Mouse (Mus musculus): Measurements from ENCODE around the gene Sept9. TPM values are rescaled to one million over a fixed set of nuclear protein-coding genes. Genes with fewer than 3 reads are reported as not detected.

Sept9 gene
- polyA plus RNA-seq, 2 experiments = 78.7 to 125 TPM

DNA sequence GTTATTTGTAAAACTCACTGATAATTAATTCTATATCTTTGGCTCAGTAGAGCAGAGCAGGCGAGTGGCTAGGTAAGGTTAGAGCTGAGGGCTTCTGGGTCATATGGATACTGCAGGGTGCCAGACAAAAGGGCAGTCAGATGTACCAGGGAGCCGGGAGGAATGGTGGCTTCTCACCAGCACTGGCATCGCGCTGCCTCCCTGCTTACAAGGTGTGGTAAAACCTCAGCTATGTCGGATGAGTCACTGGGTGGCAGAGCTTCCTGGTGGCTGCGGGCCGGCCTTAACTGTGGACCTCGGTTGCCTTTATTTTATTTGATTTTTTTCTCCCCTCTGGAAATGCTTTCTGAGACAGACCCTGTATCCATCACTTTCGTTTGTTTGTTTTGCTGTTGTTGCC is 6.0 kb downstream of the Sept9 start:
- Histone ChIP-seq H3K4me1 (ENCODE audit: control insufficient read depth, insufficient read depth, low read length) (peaks cover 45% of the 10 kb centered on the region), H3K27ac (replicated peaks; ENCODE audit: low read depth, low read length) (no peak overlapping the region), H3K9ac (ENCODE audit: low read depth, low read length, severe bottlenecking) (no peak overlapping the region), H3K27me3 (ENCODE audit: control insufficient read depth, insufficient read depth, low read length) (no peaks in the 10 kb centered on the region), H3K36me3 (ENCODE audit: control insufficient read depth, insufficient read depth, low read length) (no peaks in the 10 kb centered on the region), H3K9me3 (ENCODE audit: control insufficient read depth, low read length) (no peaks in the 10 kb centered on the region), H3K4me2 (replicated peaks; ENCODE audit: low read depth, low read length, severe bottlenecking) (no peak overlapping the region), H3K4me3 (replicated peaks; ENCODE audit: low read length) (no peak overlapping the region)
- DNase-seq (ENCODE audit: low spot score) (no peak), ATAC-seq (ENCODE audit: low FRiP score, low read depth) (no peak)
- no peak for TF ChIP-seq POLR2A (IDR thresholded peaks at IDR 0.05; ENCODE audit: borderline replicate concordance, extremely low read depth, insufficient read depth, insufficient read length)
- WGBS = 76% methylated on average over 9 of the region's 9 CpGs

DNA sequence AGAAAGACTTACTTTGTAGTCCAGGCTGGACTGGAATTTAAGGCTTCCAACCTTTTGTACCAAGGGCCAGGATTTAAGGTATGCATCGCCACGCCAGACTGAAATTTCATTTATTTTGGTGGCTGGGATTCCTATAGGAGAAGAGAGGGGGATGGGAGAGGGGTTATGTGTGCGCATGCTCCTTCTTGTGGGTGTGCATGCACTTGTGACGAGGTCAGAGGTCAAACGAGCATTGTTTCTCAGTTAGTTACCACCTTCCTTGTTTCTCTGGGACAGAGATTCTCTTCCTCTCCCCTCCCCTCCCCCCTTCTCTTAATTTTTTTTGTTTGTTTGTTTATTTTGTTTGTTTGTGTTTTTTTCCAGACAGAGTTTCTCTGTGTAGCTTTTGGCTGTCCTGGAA is 8.0 kb downstream of the Sept9 start:
- Histone ChIP-seq H3K4me2 (replicated peaks; ENCODE audit: low read depth, low read length, severe bottlenecking) (no peak overlapping the region), H3K36me3 (ENCODE audit: control insufficient read depth, insufficient read depth, low read length) (no peaks in the 10 kb centered on the region), H3K27ac (replicated peaks; ENCODE audit: low read depth, low read length) (0 out of 2 replicates have a peak overlapping the region, but pooled peaks have one; percentile 80), H3K4me1 (ENCODE audit: control insufficient read depth, insufficient read depth, low read length) (peaks cover 26% of the 10 kb centered on the region), H3K27me3 (ENCODE audit: control insufficient read depth, insufficient read depth, low read length) (no peaks in the 10 kb centered on the region), H3K9ac (ENCODE audit: low read depth, low read length, severe bottlenecking) (no peak overlapping the region), H3K4me3 (replicated peaks; ENCODE audit: low read length) (no peak overlapping the region), H3K9me3 (ENCODE audit: control insufficient read depth, low read length) (no peaks in the 10 kb centered on the region)
- ATAC-seq (ENCODE audit: low FRiP score, low read depth) (no peak), DNase-seq (ENCODE audit: low spot score) (no peak)
- 66% methylated on average over 5 of the region's 5 CpGs for WGBS
- TF ChIP-seq POLR2A (IDR thresholded peaks at IDR 0.05; ENCODE audit: borderline replicate concordance, extremely low read depth, insufficient read depth, insufficient read length) = no peak

DNA sequence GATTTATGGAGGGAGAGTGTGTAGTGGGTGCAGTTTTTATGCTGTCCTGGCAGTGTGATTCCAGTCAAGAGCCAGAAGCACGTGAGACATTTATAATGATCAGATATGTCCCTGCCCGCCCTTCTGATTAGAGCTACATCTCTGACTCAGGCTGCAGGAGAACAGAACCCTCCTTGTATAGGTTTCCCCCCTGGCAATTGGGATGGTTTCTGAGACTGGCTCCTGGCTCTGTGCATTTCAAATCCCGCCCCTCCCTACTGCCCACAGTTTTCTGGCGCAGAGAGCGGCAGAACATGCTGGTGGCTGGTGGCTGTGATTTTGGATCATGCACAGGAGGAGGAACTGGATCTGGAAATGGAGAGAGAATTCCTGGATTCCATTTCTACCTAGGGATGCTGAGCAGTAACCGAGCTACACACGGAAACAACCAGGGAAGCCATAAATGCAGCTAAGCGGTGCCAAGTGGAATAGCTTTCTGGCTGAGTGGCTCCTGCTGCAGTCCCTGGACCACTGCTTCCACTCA is 8.8 kb downstream of the Sept9 start:
- H3K4me1 ChIP-seq (ENCODE audit: control insufficient read depth, insufficient read depth, low read length) = peaks cover 26% of the 10 kb centered on the region
- peak overlapping the region; percentile 80 for H3K27ac ChIP-seq (replicated peaks; ENCODE audit: low read depth, low read length)
- H3K4me3 ChIP-seq (replicated peaks; ENCODE audit: low read length) = no peak overlapping the region
- H3K9me3 ChIP-seq (ENCODE audit: control insufficient read depth, low read length) = no peaks in the 10 kb centered on the region
- H3K36me3 ChIP-seq (ENCODE audit: control insufficient read depth, insufficient read depth, low read length) = no peaks in the 10 kb centered on the region
- ATAC-seq (ENCODE audit: low FRiP score, low read depth) = no peak
- no peaks in the 10 kb centered on the region for H3K27me3 ChIP-seq (ENCODE audit: control insufficient read depth, insufficient read depth, low read length)
- peak; percentile 59 for DNase-seq (ENCODE audit: low spot score)
- no peak overlapping the region for H3K4me2 ChIP-seq (replicated peaks; ENCODE audit: low read depth, low read length, severe bottlenecking)
- H3K9ac ChIP-seq (ENCODE audit: low read depth, low read length, severe bottlenecking) = 0 out of 2 replicates have a peak overlapping the region, but pooled peaks have one; percentile 12
- WGBS = 41% methylated on average over 8 of the region's 8 CpGs
- no peak for TF ChIP-seq POLR2A (IDR thresholded peaks at IDR 0.05; ENCODE audit: borderline replicate concordance, extremely low read depth, insufficient read depth, insufficient read length)

DNA sequence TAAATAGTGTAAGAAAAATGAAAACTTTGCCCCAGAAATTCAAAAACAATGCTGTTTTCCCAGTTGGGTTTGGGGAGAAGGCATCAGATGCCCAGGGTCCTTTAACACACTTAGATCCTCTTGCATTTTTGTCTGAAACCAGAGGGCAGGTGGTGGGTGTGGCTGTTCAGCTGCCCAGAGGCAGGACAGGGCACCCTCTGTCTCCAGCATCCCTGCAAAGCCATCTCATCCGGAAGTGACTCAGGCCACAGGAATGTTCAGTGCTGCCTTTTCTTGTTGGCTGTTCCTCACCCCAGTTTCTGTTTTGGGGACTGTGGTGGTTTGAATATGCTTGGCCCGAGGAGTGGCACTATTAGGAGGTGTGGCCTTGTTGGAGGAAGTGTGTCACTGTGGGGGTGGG is 17.3 kb downstream of the Sept9 start:
- no peak overlapping the region for H3K9ac ChIP-seq (ENCODE audit: low read depth, low read length, severe bottlenecking)

DNA sequence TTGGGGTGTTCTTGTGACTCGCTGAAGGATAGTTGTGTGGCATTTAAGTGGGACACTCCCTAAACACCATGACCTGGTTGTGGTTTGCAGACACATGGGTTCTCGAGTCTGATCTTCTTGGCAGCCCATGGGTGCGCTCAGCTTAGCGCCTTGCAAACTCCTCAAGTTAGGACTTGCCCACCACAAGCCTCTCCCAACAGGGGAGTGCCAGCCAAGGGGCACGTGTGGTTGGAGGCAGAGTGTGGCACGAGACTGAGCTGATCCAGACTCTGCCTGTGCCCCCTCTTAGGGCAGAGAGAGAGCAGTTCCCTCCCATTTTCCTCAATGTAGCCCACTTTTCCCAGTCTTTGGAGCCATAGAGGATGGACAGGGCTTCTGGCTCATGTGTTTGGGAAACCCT is 18.6 kb downstream of the Sept9 start:
- no peak for ATAC-seq (ENCODE audit: low FRiP score, low read depth)
- no peak overlapping the region for H3K4me3 ChIP-seq (replicated peaks; ENCODE audit: low read length)
- TF ChIP-seq POLR2A (IDR thresholded peaks at IDR 0.05; ENCODE audit: borderline replicate concordance, extremely low read depth, insufficient read depth, insufficient read length) = no peak
- H3K9me3 ChIP-seq (ENCODE audit: control insufficient read depth, low read length) = no peaks in the 10 kb centered on the region
- H3K36me3 ChIP-seq (ENCODE audit: control insufficient read depth, insufficient read depth, low read length) = no peaks in the 10 kb centered on the region
- H3K27ac ChIP-seq (replicated peaks; ENCODE audit: low read depth, low read length) = no peak overlapping the region
- no peaks in the 10 kb centered on the region for H3K4me1 ChIP-seq (ENCODE audit: control insufficient read depth, insufficient read depth, low read length)
- no peak overlapping the region for H3K9ac ChIP-seq (ENCODE audit: low read depth, low read length, severe bottlenecking)
- no peak for DNase-seq (ENCODE audit: low spot score)
- 81% methylated on average over 6 of the region's 6 CpGs for WGBS
- H3K27me3 ChIP-seq (ENCODE audit: control insufficient read depth, insufficient read depth, low read length) = no peaks in the 10 kb centered on the region
- no peak overlapping the region for H3K4me2 ChIP-seq (replicated peaks; ENCODE audit: low read depth, low read length, severe bottlenecking)

More for the DNA sequence above, 17.3 kb downstream of the Sept9 start:
- Histone ChIP-seq H3K4me2 (replicated peaks; ENCODE audit: low read depth, low read length, severe bottlenecking) (no peak overlapping the region), H3K9me3 (ENCODE audit: control insufficient read depth, low read length) (no peaks in the 10 kb centered on the region), H3K4me3 (replicated peaks; ENCODE audit: low read length) (no peak overlapping the region), H3K27me3 (ENCODE audit: control insufficient read depth, insufficient read depth, low read length) (no peaks in the 10 kb centered on the region), H3K36me3 (ENCODE audit: control insufficient read depth, insufficient read depth, low read length) (no peaks in the 10 kb centered on the region), H3K27ac (replicated peaks; ENCODE audit: low read depth, low read length) (no peak overlapping the region), H3K4me1 (ENCODE audit: control insufficient read depth, insufficient read depth, low read length) (no peaks in the 10 kb centered on the region)
- 60% methylated on average over 2 of the region's 2 CpGs for WGBS
- ATAC-seq (ENCODE audit: low FRiP score, low read depth) (no peak), DNase-seq (ENCODE audit: low spot score) (no peak)
- no peak for TF ChIP-seq POLR2A (IDR thresholded peaks at IDR 0.05; ENCODE audit: borderline replicate concordance, extremely low read depth, insufficient read depth, insufficient read length)

DNA sequence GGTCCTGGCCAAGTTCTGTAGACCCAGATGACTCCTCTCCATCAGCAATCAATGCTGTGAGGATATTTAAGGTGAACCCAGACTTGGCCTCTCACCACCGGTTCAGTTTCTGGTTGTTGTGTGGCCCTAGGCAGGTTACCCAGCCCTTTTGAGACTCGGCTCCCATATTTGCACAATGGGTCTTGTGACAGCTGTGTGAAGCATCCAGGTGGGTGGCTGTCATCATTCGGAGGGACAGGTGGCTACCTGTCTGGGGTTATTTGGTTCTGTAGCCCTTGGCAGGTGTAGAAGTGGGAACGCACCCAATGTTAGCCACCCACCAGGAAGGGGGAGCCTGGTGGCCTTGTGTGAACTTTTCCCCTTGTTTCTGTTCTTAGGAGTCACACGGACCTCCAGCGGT is 19.0 kb downstream of the Sept9 start:
- H3K4me1 ChIP-seq (ENCODE audit: control insufficient read depth, insufficient read depth, low read length) = no peaks in the 10 kb centered on the region
- no peak for DNase-seq (ENCODE audit: low spot score)

More for the DNA sequence above, 19.0 kb downstream of the Sept9 start:
- no peak for ATAC-seq (ENCODE audit: low FRiP score, low read depth)
- Histone ChIP-seq H3K4me2 (replicated peaks; ENCODE audit: low read depth, low read length, severe bottlenecking) (no peak overlapping the region), H3K36me3 (ENCODE audit: control insufficient read depth, insufficient read depth, low read length) (no peaks in the 10 kb centered on the region), H3K27me3 (ENCODE audit: control insufficient read depth, insufficient read depth, low read length) (no peaks in the 10 kb centered on the region), H3K4me3 (replicated peaks; ENCODE audit: low read length) (no peak overlapping the region), H3K9ac (ENCODE audit: low read depth, low read length, severe bottlenecking) (no peak overlapping the region), H3K27ac (replicated peaks; ENCODE audit: low read depth, low read length) (no peak overlapping the region), H3K9me3 (ENCODE audit: control insufficient read depth, low read length) (no peaks in the 10 kb centered on the region)
- no peak for TF ChIP-seq POLR2A (IDR thresholded peaks at IDR 0.05; ENCODE audit: borderline replicate concordance, extremely low read depth, insufficient read depth, insufficient read length)
- 89% methylated on average over 6 of the region's 6 CpGs for WGBS
